Mouse (Mus musculus) small intestine, adult 2 months (tissue): ENCODE data around the gene Tmie. TPM values are rescaled to one million over a fixed set of nuclear protein-coding genes. Genes with fewer than 3 reads are reported as not detected.

Experiments used
- H3K27ac ChIP-seq: fragments of 200-500 bp; 2 replicates; pipeline ENCODE4 v1.5.1; 2012; ENCODE audit warnings: low read depth, low read length, control low read depth, inconsistent platforms; ENCODE audit not compliant: insufficient read depth
- H3K27me3 ChIP-seq: fragments of 200-500 bp; 2 replicates; pipeline ENCODE4 v1.6.1; 2012; ENCODE audit warnings: mild to moderate bottlenecking, moderate library complexity, low read length, inconsistent platforms; ENCODE audit not compliant: control insufficient read depth, insufficient read depth
- H3K36me3 ChIP-seq: fragments of 200-500 bp; 2 replicates; pipeline ENCODE4 v1.6.1; 2012; ENCODE audit warnings: mild to moderate bottlenecking, low read length, control low read depth, inconsistent platforms; ENCODE audit not compliant: control insufficient read depth, insufficient read depth
- H3K4me1 ChIP-seq: fragments of 200-500 bp; 2 replicates; pipeline ENCODE4 v1.6.1; 2012; ENCODE audit warnings: low read length, inconsistent platforms, mixed read lengths; ENCODE audit not compliant: control insufficient read depth, insufficient read depth, insufficient read length
- H3K4me3 ChIP-seq: fragments of 200-500 bp; 2 replicates; pipeline ENCODE4 v1.5.1; 2012; ENCODE audit warnings: low read depth, mild to moderate bottlenecking, control low read depth, inconsistent platforms, low read length, moderate library complexity
- CTCF ChIP-seq: fragments of 200-500 bp; IDR thresholded peaks from 2 replicates; pipeline ENCODE4 v1.5.1; 2012; ENCODE audit warnings: low read depth, mild to moderate bottlenecking, control low read depth, inconsistent platforms, low read length, moderate library complexity, mixed read lengths; ENCODE audit not compliant: insufficient replicate concordance, insufficient read length; ENCODE audit errors: extremely low read depth
- POLR2A ChIP-seq: fragments of 200-500 bp; IDR thresholded peaks from 2 replicates; pipeline ENCODE4 v1.6.1; 2012; ENCODE audit warnings: low read depth, mild to moderate bottlenecking, control low read depth, inconsistent platforms, low read length, moderate library complexity
- WGBS: fragments of 180-500 bp; shearing (Covaris S2); methylation state at CpG from one replicate; pipeline ENCODE4 v1.1.7; 2018; 5-methylcytosine and 5-hydroxymethylcytosine counted together
- polyA plus RNA-seq: library from polyadenylated mRNA; depleted of rRNA; stranded (reverse); fragments of >200 nt; gene quantifications from 2 replicates; pipeline ENCODE4 v1.2.3, GENCODE M21; 2012

The Tmie gene
- polyA plus RNA-seq, 1 experiment: 0.82 TPM

DNA sequence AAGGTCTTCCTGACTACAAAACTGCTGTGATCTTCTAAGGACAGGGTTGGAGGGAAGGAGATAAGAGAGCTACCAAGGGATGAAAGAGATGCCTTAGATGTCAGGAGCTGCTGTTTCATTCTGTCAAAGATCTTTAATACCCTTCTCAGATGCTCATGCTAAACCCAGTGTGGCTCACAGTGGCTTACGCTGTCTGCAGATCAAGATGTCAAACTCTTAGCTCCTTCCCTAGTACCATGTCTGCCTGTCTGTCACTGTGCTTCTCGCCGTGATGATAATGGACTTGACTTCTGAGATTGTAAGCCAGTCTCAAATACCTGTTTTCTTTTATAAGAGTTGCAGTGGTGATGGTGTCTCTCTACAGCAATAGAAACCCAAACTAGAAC is 28.7 kb upstream of the Tmie start:
- TF ChIP-seq POLR2A (no peak), CTCF (no peak)
- WGBS: 90% methylated on average over 3 of the region's 3 CpGs
- Histone ChIP-seq H3K4me3 (no peak overlapping the region), H3K4me1 (no peaks in the 10 kb centered on the region), H3K27ac (no peak overlapping the region), H3K27me3 (no peaks in the 10 kb centered on the region), H3K36me3 (no peaks in the 10 kb centered on the region)

DNA sequence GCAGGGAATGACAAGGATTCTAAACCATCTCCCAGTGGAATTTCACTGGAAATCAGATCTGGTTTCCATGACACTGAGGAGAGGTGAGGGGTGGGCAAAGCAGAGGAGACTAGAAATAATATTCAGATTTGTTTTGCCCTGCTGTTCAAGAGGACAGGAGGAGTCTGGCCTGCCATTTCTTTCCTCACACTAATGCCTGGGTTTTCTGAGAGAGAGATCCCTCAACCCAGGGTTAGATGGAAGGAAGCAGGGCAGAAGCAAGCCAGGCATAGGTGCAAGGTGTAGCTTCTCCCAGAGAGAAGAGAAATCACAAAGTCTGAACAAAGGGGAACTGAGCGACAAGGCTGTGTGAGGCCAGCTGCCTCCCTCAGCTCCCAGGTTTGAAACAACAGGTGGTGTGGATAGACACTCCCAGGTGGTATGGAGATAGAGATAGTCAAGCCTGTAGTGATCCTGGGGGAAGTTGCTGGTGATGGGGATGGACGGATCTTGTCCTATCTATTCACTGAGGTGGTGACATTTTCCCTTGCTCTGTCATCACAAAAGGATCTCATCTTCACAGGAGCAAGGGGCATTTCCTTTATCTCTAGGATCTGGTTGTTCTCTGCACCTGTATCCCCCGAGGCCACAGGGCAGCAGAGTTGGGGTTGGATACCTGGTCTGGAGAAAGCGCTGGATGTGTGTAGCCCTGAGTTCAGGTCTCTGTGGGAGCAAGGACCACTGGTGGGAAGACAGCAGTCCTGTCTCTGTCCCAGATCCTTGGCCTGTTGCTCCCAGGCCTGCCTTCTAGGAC is 28.1 kb upstream of the Tmie start:
- Histone ChIP-seq H3K27me3 (no peaks in the 10 kb centered on the region), H3K4me1 (no peaks in the 10 kb centered on the region), H3K4me3 (no peak overlapping the region), H3K27ac (no peak overlapping the region), H3K36me3 (no peaks in the 10 kb centered on the region)
- no peak for TF ChIP-seq POLR2A
- WGBS: 64% methylated on average over 4 of the region's 4 CpGs

DNA sequence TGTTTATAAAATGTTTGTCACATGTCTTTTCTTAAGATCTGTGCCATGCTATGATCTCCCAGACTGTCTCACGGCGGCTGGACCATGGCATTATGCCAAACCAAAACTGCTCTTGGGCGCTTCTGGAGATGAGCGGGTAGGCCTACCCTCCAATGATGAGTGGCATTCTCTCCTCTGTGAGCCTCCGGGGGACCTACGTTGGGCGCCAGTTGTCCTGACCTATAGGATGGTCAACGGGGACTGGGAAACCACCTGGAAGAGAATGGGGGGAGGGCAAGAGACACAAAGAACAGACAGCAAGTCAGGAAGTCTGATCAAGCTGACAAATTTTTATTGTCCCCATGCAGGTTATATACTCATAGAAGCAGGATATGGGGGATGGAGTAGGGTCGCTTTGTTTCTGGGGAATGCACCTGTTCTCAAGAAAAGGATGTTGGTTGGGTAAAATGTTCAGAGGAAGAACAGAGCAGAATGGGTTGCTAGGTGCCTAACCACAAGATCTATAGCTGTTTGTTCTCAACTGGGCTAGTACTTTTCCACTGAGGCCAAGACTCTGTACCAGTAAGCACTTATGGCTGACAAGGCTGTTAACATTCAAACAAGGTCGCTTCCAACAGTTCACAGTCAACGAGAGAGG is 27.4 kb upstream of the Tmie start:
- WGBS: 84% methylated on average over 11 of the region's 11 CpGs
- H3K36me3 ChIP-seq: no peaks in the 10 kb centered on the region

DNA sequence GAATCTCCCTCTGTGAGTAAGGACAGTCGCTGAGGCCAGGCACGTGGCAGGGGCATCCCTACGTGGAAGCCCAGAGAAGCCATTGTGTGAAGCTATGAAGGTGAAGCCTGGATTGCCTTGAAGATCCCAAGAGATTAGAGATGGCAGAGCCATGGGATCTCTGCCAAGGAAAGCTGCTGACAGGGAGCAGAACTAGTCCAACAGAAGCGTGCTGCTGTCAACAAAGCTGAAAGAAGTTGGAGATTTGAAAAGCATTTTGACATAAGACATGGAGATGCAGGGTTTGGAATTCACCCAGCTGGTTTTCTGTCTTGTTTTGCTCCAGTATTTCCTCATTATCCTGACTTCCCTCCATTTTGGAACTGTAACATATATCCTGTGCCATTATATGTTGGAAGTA is 22.4 kb upstream of the Tmie start:
- 81% methylated on average over 4 of the region's 4 CpGs for WGBS
- H3K27me3 ChIP-seq: no peaks in the 10 kb centered on the region
- H3K4me3 ChIP-seq: no peak overlapping the region
- peaks cover 6% of the 10 kb centered on the region; the same call in 1 of the 2 replicates for H3K36me3 ChIP-seq
- TF ChIP-seq CTCF (no peak), POLR2A (no peak)
- H3K4me1 ChIP-seq: no peaks in the 10 kb centered on the region
- no peak overlapping the region for H3K27ac ChIP-seq

More for the DNA sequence above, 27.4 kb upstream of the Tmie start:
- Histone ChIP-seq H3K4me3 (no peak overlapping the region), H3K27me3 (no peaks in the 10 kb centered on the region), H3K27ac (no peak overlapping the region), H3K4me1 (no peaks in the 10 kb centered on the region)
- no peak for TF ChIP-seq CTCF
- no peak for TF ChIP-seq POLR2A

DNA sequence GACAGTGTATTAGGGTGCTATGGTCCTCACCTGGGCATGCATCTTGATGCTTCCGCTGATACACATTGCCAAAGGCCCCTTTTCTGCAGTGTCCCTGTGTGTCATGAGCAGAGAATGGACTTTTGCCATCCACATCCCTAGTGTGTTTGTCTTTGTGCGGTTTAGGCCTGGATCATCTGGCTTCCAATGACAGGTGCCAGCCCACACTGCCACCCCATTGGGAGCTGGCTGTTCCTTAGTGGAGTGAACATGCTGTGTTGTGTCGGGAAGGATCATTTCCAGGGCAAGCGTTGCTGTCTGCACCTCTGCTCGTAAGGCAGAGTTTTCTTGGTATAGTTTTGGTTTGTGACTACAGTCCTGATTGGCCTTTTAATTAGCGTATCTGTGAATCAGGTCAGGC is 21.3 kb upstream of the Tmie start:
- 90% methylated on average over 6 of the region's 6 CpGs for WGBS
- no peak for TF ChIP-seq CTCF
- TF ChIP-seq POLR2A: no peak
- Histone ChIP-seq H3K27ac (no peak overlapping the region), H3K4me1 (no peaks in the 10 kb centered on the region), H3K36me3 (peaks cover 6% of the 10 kb centered on the region; the same call in 1 of the 2 replicates), H3K27me3 (no peaks in the 10 kb centered on the region), H3K4me3 (no peak overlapping the region)

DNA sequence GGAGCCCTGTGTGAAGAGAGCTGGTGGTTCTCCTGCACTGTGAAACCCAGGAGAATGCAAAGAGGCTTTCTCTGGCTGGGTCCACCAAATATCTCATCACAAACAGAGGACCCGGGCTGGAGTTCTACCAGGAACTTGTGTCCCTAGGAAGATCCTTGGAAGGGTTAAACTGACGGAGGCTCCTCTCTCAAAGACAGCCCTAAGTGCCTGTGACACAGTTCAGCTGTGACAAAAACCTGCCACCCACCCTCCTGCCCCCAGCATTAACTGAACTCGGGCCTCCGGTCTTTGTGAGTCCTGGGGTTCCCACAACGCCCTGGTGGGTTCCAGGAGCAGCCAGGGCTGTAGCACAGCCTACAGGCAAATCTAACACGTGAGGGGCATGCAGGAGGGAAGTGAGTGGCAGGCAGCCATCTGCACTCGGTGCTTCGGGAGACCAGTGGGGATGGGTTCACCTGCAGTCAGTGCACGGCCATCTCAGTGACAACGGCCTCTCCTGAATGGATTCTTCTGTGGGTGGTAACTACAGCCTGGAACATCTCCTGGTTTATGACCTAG is 19.6 kb upstream of the Tmie start:
- Histone ChIP-seq H3K27me3 (no peaks in the 10 kb centered on the region), H3K4me1 (no peaks in the 10 kb centered on the region), H3K4me3 (no peak overlapping the region), H3K36me3 (peaks cover 12% of the 10 kb centered on the region; the same call in 1 of the 2 replicates), H3K27ac (no peak overlapping the region)
- 72% methylated on average over 10 of the region's 10 CpGs for WGBS
- no peak for TF ChIP-seq POLR2A
- no peak for TF ChIP-seq CTCF

DNA sequence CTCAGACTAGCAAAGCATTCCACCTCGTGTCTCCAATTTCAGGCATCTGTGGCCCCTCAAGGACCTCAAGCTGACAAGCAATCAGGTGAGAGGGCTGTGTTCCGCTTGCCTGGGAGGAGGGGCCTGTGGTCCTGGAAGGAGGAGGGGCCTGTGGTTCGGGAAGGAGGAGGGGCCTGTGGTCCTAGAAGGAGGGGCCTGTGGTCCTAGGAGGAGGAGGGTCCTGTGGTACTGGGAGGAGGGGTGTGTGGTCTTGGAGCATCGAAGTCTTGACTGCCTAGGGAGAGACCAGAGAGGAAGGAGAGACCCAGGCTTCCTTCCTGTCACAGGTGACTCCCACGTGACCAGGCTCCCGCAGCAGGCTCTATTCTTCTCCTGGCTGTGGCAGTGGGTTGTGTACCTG is 16.7 kb upstream of the Tmie start:
- WGBS: 46% methylated on average over 6 of the region's 6 CpGs
- Histone ChIP-seq H3K27me3 (no peaks in the 10 kb centered on the region), H3K4me1 (no peaks in the 10 kb centered on the region)

More for the DNA sequence above, 16.7 kb upstream of the Tmie start:
- H3K4me3 ChIP-seq: no peak overlapping the region
- no peak overlapping the region for H3K27ac ChIP-seq
- TF ChIP-seq CTCF (no peak), POLR2A (no peak)
- H3K36me3 ChIP-seq: peaks cover 21% of the 10 kb centered on the region; the same call in 1 of the 2 replicates
